Mouse (Mus musculus) myocyte (in vitro differentiated cells): Measurements from ENCODE around the gene Sh3pxd2a.

Experiments
- CEBPB ChIP-seq: IDR thresholded peaks from 2 replicates; pipeline ENCODE4 v1.6.1; 2011; ENCODE audit warnings: mild to moderate bottlenecking, moderate library complexity; ENCODE audit not compliant: poor library complexity, insufficient read depth, severe bottlenecking
- E2F4 ChIP-seq: IDR thresholded peaks from one replicate; pipeline ENCODE4 v1.6.1; 2011; ENCODE audit warnings: mild to moderate bottlenecking, control low read depth, moderate library complexity; ENCODE audit not compliant: insufficient read depth
- MAX ChIP-seq: IDR thresholded peaks from one replicate; pipeline ENCODE4 v1.6.1; 2011; ENCODE audit warnings: low read depth, mild to moderate bottlenecking, control low read depth
- MYOD1 ChIP-seq, 3 experiments: IDR thresholded peaks; one replicate each; pipeline ENCODE4 v1.6.1; 2011; ENCODE audit warnings: control low read depth in 2 of 3, low read depth in 2 of 3, mild to moderate bottlenecking in 2 of 3, moderate library complexity in 1 of 3; ENCODE audit not compliant: insufficient read length in 2 of 3, control insufficient read depth in 1 of 3
- MYOG ChIP-seq, 3 experiments: IDR thresholded peaks; one replicate each; pipeline ENCODE4 v1.6.1; 2011; ENCODE audit warnings: control low read depth in 2 of 3, low read depth in 2 of 3, mild to moderate bottlenecking in 2 of 3; ENCODE audit not compliant: insufficient read length in 2 of 3, control insufficient read depth in 1 of 3, insufficient read depth in 1 of 3
- POLR2A ChIP-seq: IDR thresholded peaks from one replicate; pipeline ENCODE4 v1.6.1; 2011; ENCODE audit warnings: low read depth, mild to moderate bottlenecking, control low read depth, moderate library complexity; ENCODE audit not compliant: insufficient read length
- POLR2AphosphoS2 ChIP-seq: IDR thresholded peaks from one replicate; pipeline ENCODE4 v1.6.1; 2011; ENCODE audit warnings: low read depth, control low read depth; ENCODE audit not compliant: insufficient read length
- REST ChIP-seq: IDR thresholded peaks from one replicate; pipeline ENCODE4 v1.6.1; 2011; ENCODE audit warnings: mild to moderate bottlenecking, control low read depth, moderate library complexity; ENCODE audit not compliant: insufficient read depth, insufficient read length
- TCF12 ChIP-seq: IDR thresholded peaks from one replicate; pipeline ENCODE4 v1.6.1; 2011; ENCODE audit warnings: mild to moderate bottlenecking, control low read depth; ENCODE audit not compliant: poor library complexity, insufficient read depth, severe bottlenecking
- TCF3 ChIP-seq: IDR thresholded peaks from one replicate; pipeline ENCODE4 v1.6.1; 2011; ENCODE audit warnings: low read depth, control low read depth; ENCODE audit not compliant: insufficient read length
- USF1 ChIP-seq: IDR thresholded peaks from one replicate; pipeline ENCODE4 v1.6.1; 2011; ENCODE audit warnings: low read depth, mild to moderate bottlenecking, control low read depth, moderate library complexity

- no peak for TF ChIP-seq CEBPB
- no peak for TF ChIP-seq POLR2A
- TF ChIP-seq MAX: no peak
- TF ChIP-seq MYOG (IDR thresholded peaks at IDR 0.05; ENCODE audit: control insufficient read depth in 1 of 3, insufficient read depth in 1 of 3, insufficient read length in 2 of 3, low read depth in 2 of 3): no peak
- no peak for TF ChIP-seq REST
- no peak for TF ChIP-seq MYOD1 (IDR thresholded peaks at IDR 0.05; ENCODE audit: control insufficient read depth in 1 of 3, insufficient read length in 2 of 3, low read depth in 2 of 3)
- TF ChIP-seq E2F4: no peak
- no peak for TF ChIP-seq POLR2AphosphoS2
- TF ChIP-seq TCF12: no peak
- no peak for TF ChIP-seq USF1
- no peak for TF ChIP-seq TCF3
Observed at GRCm38 (mm10) chr19:47440967-47441366, 23.2 kb downstream of the Sh3pxd2a start.
